Mouse (Mus musculus) small intestine, adult 2 months (tissue): ENCODE results near the gene E330009J07Rik.

Source experiments
- CTCF ChIP-seq: fragments of 200-500 bp; IDR thresholded peaks from 2 replicates; pipeline ENCODE4 v1.5.1; 2012; ENCODE audit warnings: low read depth, mild to moderate bottlenecking, control low read depth, inconsistent platforms, low read length, moderate library complexity, mixed read lengths; ENCODE audit not compliant: insufficient replicate concordance, insufficient read length; ENCODE audit errors: extremely low read depth
- POLR2A ChIP-seq: fragments of 200-500 bp; IDR thresholded peaks from 2 replicates; pipeline ENCODE4 v1.6.1; 2012; ENCODE audit warnings: low read depth, mild to moderate bottlenecking, control low read depth, inconsistent platforms, low read length, moderate library complexity

GRCm38 (mm10) chr6:40371031-40371430 is 64.9 kb downstream of the E330009J07Rik start:
- TF ChIP-seq CTCF (no peak), POLR2A (no peak)
